Comparison of ENCODE assay signal across 8 mouse cellular contexts in the genomic region with DNA sequence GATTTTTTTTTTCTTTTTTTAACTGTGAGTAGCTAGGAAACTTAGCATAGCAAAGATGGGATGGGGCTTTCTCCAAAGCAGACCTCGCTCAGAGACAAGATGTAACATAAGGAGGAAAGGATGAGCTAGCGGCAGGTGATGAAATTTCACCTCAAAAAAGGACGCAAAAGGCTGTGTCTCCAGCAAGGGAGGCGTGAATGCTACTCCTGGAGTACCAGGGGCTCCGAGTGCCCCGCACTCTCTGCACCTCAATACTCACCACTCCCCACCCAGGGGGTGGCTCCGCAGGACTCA. TPM values are rescaled to one million over a fixed set of nuclear protein-coding genes. Genes with fewer than 3 reads are reported as not detected.
DNase-seq lines count a peak whose midpoint lies in the region; ATAC-seq and TF ChIP-seq lines count a peak whose summit lies in the region.

No protein-coding gene starts in this region.

- no peaks in the 10 kb centered on the region for H3K9me3 ChIP-seq in limb, embryonic 15.5 days
- H3K9me3 ChIP-seq in stomach, embryonic 15.5 days = no peaks in the 10 kb centered on the region

- 0 out of 2 replicates have a peak, but pooled peaks have one; percentile 40 for ATAC-seq in limb, embryonic 15.5 days (ENCODE audit: insufficient number of reproducible peaks, low FRiP score, low TSS enrichment, low read depth)
- ATAC-seq in stomach, embryonic 15.5 days (ENCODE audit: insufficient read depth, low FRiP score, low read depth) = no peak
- no peak for ATAC-seq in activated CD4-positive, CD25-positive, alpha-beta regulatory T cell, adult 4 months

- 0 out of 2 replicates have a peak overlapping the region, but pooled peaks have one; percentile 57 for H3K27ac ChIP-seq in spleen, adult 2 months (ENCODE audit: insufficient read depth, low read length)
- H3K27ac ChIP-seq in limb, embryonic 15.5 days = peak overlapping the region; percentile 97
- H3K27ac ChIP-seq in stomach, embryonic 15.5 days = peak overlapping the region; percentile 95

- H3K27me3 ChIP-seq in spleen, adult 2 months (ENCODE audit: control insufficient read depth, insufficient read depth, low read length) = peaks cover 13% of the 10 kb centered on the region
- H3K27me3 ChIP-seq in limb, embryonic 15.5 days = no peaks in the 10 kb centered on the region
- H3K27me3 ChIP-seq in stomach, embryonic 15.5 days (replicated peaks) = no peaks in the 10 kb centered on the region

- H3K4me2 ChIP-seq in limb, embryonic 15.5 days = peak overlapping the region; percentile 60
- H3K4me2 ChIP-seq in stomach, embryonic 15.5 days = peak overlapping the region; percentile 80

- no peak for TF ChIP-seq CTCF in spleen, adult 2 months (IDR thresholded peaks at IDR 0.05; ENCODE audit: extremely low read depth, insufficient read depth, insufficient read length, insufficient replicate concordance)

- H3K9ac ChIP-seq in limb, embryonic 15.5 days = peak overlapping the region; percentile 98
- peak overlapping the region; percentile 96 for H3K9ac ChIP-seq in stomach, embryonic 15.5 days

- peaks cover 7% of the 10 kb centered on the region; the same call in 1 of the 2 replicates for H3K4me1 ChIP-seq in spleen, adult 2 months (ENCODE audit: control insufficient read depth, insufficient read depth, insufficient read length)
- no peaks in the 10 kb centered on the region for H3K4me1 ChIP-seq in limb, embryonic 15.5 days
- H3K4me1 ChIP-seq in stomach, embryonic 15.5 days = no peaks in the 10 kb centered on the region

- 5% methylated on average over 7 of the region's 7 CpGs for WGBS in spleen, adult 2 months
- 0% methylated on average over 7 of the region's 7 CpGs for WGBS in limb, embryonic 15.5 days
- under 1% methylated on average over 7 of the region's 7 CpGs for WGBS in stomach, embryonic 15.5 days

- H3K4me3 ChIP-seq in spleen, adult 2 months (ENCODE audit: extremely low read depth, insufficient read depth, insufficient read length) = peak overlapping the region; percentile 65
- peak overlapping the region; percentile 94 for H3K4me3 ChIP-seq in limb, embryonic 15.5 days
- peak overlapping the region; percentile 95 for H3K4me3 ChIP-seq in stomach, embryonic 15.5 days (replicated peaks)

- DNase-seq in embryo, embryonic 10 days (ENCODE audit: low spot score) = peak; percentile 66
- no peak for DNase-seq in embryo, embryonic 9.5 days (ENCODE audit: extremely low spot score)
- DNase-seq in spleen, adult 2 months (ENCODE audit: low read depth in 1 of 2, low spot score in 2 of 2) = no peak
- DNase-seq in spleen, postnatal 14 days (ENCODE audit: low spot score in 2 of 2) = no peak
- no peak for DNase-seq in adrenal gland, adult 2 months

- H3K36me3 ChIP-seq in spleen, adult 2 months (ENCODE audit: control insufficient read depth, insufficient read depth, low read length) = no peaks in the 10 kb centered on the region
- no peaks in the 10 kb centered on the region for H3K36me3 ChIP-seq in limb, embryonic 15.5 days
- H3K36me3 ChIP-seq in stomach, embryonic 15.5 days = no peaks in the 10 kb centered on the region

- no peak for TF ChIP-seq POLR2A in spleen, adult 2 months (IDR thresholded peaks at IDR 0.05; ENCODE audit: low read depth, low read length)

RNA-seq across cellular contexts. Expression of gene Zfyve9, which starts 0.9 kb away (rescaled TPM):
- 0.63 and 0.99 TPM in 2 replicates for polyA plus RNA-seq in spleen, adult 2 months (2012; rRNA removed)
- 5.0 and 6.3 TPM in 2 replicates for polyA plus RNA-seq in limb, embryonic 15.5 days (2015; fragmentation: Nextera tagmentation; extraction: Ambion mirVana)
- polyA plus RNA-seq in stomach, embryonic 15.5 days (2015; fragmentation: Nextera tagmentation; extraction: Ambion mirVana) = 4.2 and 4.6 TPM in 2 replicates
- under 1 TPM; 0.42 to 0.69 TPM for polyA plus RNA-seq in activated CD4-positive, CD25-positive, alpha-beta regulatory T cell, adult 4 months (2017; shearing (Covaris generic))
- 10 to 100 TPM; 27.2 to 28.9 TPM for total RNA-seq in adrenal gland, adult 2 months (2021)
- 4.1 and 4.5 TPM in 2 replicates for polyA plus RNA-seq in adrenal gland, adult 2 months (2012; rRNA removed)

RNA-seq across cellular contexts. Expression of gene Btf3l4, which starts 53.7 kb away (rescaled TPM):
- polyA plus RNA-seq in spleen, adult 2 months (2012; rRNA removed) = 5.2 and 6.1 TPM in 2 replicates
- 129 and 140 TPM in 2 replicates for polyA plus RNA-seq in limb, embryonic 15.5 days (2015; fragmentation: Nextera tagmentation; extraction: Ambion mirVana)
- 122 and 145 TPM in 2 replicates for polyA plus RNA-seq in stomach, embryonic 15.5 days (2015; fragmentation: Nextera tagmentation; extraction: Ambion mirVana)
- 10 to 100 TPM; 72.3 to 73.4 TPM for polyA plus RNA-seq in activated CD4-positive, CD25-positive, alpha-beta regulatory T cell, adult 4 months (2017; shearing (Covaris generic))
- total RNA-seq in adrenal gland, adult 2 months (2021) = 100 to 1,000 TPM; 124 to 146 TPM
- polyA plus RNA-seq in adrenal gland, adult 2 months (2012; rRNA removed) = 6.0 and 10.3 TPM in 2 replicates

RNA-seq across cellular contexts. Expression of gene Txndc12, which starts 54.7 kb away (rescaled TPM):
- 5.9 and 6.7 TPM in 2 replicates for polyA plus RNA-seq in spleen, adult 2 months (2012; rRNA removed)
- 109 and 112 TPM in 2 replicates for polyA plus RNA-seq in limb, embryonic 15.5 days (2015; fragmentation: Nextera tagmentation; extraction: Ambion mirVana)
- 97.2 and 108 TPM in 2 replicates for polyA plus RNA-seq in stomach, embryonic 15.5 days (2015; fragmentation: Nextera tagmentation; extraction: Ambion mirVana)
- polyA plus RNA-seq in activated CD4-positive, CD25-positive, alpha-beta regulatory T cell, adult 4 months (2017; shearing (Covaris generic)) = 10 to 100 TPM; 58.5 to 69.9 TPM
- total RNA-seq in adrenal gland, adult 2 months (2021) = 10 to 100 TPM; 71.6 to 75.7 TPM
- polyA plus RNA-seq in adrenal gland, adult 2 months (2012; rRNA removed) = 6.4 and 10.6 TPM in 2 replicates
